Mouse (Mus musculus) adrenal gland (tissue): ENCODE measurements around the gene Cct8.

ENCODE experiments used
- intact Hi-C: fragments of 180-260 bp; cut with DNase I; formaldehyde crosslinking; loops from one replicate; pipeline ENCODE4 v1.15.1; 2025
- long read RNA-seq, 2 experiments: library from polyadenylated mRNA; unstranded; transcript quantifications; one replicate each; pipeline ENCODE4 v2.0.0; 2020; ENCODE audit warnings: borderline replicate concordance in 1 of 2; ENCODE audit not compliant: insufficient replicate concordance in 1 of 2

The Cct8 gene
- long read RNA-seq, experiment 1, transcript Cct8-201 (15 exons, 2,394 nt): major isoform, 240 of 273 reads
- long read RNA-seq, experiment 1, partial matches to known transcripts: 12 of 273 reads
- long read RNA-seq, experiment 1, other reads (novel, unspliced or antisense): 21 of 273 reads
- long read RNA-seq, experiment 2, transcript Cct8-201 (15 exons, 2,394 nt): major isoform, 229 of 282 reads
- long read RNA-seq, experiment 2, partial matches to known transcripts: 32 of 282 reads
- long read RNA-seq, experiment 2, other reads (novel, unspliced or antisense): 21 of 282 reads

DNA sequence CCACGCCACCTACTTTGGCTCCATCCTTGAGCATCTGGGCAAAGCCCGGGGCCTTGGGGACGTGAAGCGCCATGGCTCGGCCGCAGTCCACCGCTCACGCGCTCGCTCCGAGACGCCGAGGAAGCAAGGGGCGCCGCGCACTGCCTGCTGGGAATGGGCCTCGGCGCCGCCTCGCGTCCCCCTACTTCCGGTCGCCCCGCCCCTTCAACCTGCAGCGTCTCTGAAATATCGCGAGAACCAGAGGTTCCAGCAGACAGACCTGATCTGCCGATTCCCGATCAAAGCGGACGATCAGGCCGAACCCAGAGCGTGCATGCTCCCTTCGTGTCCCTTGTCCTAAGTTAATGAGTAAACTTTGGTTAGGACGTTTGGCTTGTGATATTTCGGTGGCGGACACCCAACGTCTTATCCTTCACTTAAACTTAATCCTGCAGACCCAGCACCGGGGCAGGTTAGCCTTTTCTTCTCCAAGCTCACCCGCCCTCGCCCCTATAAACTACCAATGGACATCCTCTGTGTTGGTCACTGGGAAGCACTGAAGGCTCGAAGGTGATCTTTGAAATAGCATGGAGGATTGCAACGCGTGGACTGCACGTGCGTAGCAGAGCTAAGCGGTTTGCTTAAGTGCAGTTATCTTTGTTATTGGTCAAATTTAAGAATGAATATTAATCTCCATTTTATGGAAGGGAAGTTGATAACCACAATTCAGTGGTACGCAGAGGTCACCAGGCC lies at the start of gene Cct8:
Gene Cct8, minus strand, starts transcription at position 158 of the 732 bp plus-strand sequence.
- intact Hi-C loops: no loop called here

- intact Hi-C loops: no loop called here
These were observed 33.1 kb upstream of the Cct8 start for GRCm38 (mm10) chr16:87528755-87529154.

DNA sequence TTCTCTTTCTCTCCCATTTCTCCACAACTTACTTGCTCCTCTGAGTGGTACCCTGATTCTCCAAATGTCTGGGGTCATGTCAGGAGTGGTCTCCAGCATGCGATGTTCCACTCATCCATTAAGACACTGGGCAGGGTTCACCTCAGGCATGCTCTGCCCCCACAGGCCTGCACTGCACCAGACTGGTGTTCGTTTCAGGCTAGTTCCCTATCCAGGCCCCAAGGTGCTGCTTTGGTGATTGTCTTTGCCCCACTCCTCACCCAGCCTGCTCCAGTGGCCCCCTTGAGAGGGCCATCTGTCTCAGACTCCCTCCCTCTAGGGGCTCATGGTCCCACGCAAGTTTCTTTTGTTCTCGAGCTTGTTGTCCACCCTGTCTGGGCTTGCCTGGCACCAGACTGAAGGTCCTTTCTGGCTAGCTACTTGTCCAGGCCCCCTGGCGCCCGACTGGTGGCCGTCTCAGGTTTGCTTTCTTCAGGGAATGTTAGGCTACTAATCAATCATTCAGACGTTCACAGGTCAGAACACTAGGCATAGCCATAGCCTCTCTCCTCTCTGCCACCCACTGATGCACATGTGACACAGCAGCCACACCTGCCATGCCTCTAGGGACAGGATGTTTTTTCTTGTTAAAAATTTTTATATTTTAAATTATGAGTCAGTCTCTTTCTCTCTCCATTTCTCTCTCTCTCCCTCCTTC lies 32.0 kb upstream of the Cct8 start:
- intact Hi-C loops: no loop called here

- intact Hi-C loops: no loop called here
These were observed 28.6 kb upstream of the Cct8 start for GRCm38 (mm10) chr16:87524228-87524627.

- intact Hi-C loops: loop anchor here (5.0 kb wide), 1 partner anchor 40 kb away; the partner anchor contains the start of gene Map3k7cl
These were observed 16.7 kb upstream of the Cct8 start for GRCm38 (mm10) chr16:87512331-87512730.

DNA sequence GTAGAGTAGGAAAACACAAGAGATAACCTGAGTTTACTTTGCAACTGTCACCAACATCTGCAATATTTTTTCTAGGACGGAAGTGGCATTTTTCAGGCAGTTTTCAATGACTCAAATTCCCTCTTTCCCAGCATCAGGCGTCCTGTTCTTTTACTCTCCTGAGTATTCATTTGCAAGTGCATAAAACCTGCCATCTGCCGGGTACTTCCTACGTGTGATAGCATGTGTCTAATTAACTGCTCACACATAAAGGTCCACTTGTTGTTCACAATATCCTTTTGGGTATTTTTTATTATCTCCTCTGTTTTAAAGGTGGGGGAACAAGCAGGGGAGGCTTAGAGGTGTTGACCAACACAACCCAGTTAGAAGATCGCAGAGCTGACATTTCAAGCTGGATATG lies 16.0 kb upstream of the Cct8 start:
- intact Hi-C loops: loop anchor here (5.0 kb wide), 1 partner anchor 41 kb away; the partner anchor contains the start of gene Map3k7cl

DNA sequence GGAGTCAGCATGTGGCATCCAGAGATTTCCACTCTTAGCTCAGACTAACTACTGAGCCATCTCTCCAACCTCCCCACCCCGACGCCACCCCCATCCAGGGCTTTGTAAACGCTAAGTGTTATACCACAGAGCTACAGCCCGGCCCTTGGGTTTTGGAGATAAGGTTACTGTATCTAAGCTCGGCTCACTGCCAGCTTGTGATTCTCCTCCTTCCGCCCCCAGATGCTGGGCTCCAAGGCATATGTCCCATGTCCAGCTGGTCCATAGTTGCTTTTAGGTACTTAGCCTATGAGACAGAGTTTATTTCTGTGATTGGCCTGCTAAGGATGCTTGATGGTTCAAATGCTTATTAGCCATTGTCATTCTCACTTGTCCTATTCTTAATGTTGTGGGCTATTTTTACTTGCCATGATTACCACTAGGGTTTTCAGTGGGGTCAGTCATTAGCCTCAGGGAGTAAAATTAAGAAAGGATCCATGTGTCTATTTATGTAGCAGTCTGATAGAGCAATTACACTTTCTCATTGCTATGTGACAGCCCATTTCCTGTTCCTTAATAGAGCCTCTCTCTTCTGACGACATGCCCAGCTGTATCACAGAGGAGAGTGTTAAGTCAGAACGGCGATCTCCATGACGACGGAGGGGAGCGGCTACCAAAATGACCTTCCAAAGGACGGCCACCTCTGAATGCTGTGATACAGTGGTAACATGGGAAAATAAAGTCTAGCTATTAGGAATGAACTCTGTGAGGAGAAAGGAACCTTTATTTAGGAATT lies 5.8 kb upstream of the Cct8 start:
- intact Hi-C loops: loop anchor here (5.0 kb wide), 1 partner anchor 246 kb away; no protein-coding TSS in a partner anchor

GRCm38 (mm10) chr16:87499556-87499955 lies 3.9 kb upstream of the Cct8 start:
- intact Hi-C loops: no loop called here

DNA sequence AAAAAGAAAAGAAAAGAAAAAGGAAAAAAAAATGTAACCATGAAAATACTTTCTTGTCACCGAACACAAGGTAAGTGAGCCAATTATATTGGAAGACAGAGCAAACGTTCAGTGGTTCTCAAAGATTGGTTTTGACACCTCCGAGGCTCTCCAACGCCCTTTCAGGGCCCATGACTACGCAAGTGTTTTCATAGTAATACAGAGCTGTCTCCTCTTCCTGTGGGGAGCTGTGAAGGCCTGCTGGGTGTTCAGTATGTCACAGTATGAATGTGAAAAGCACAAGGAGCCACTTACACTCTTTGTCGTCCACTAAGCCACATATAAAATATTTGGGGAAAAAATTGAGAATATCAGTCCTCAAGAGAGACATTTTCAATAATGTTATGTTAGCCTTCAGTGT lies 1.5 kb upstream of the Cct8 start:
- intact Hi-C loops: no loop called here

DNA sequence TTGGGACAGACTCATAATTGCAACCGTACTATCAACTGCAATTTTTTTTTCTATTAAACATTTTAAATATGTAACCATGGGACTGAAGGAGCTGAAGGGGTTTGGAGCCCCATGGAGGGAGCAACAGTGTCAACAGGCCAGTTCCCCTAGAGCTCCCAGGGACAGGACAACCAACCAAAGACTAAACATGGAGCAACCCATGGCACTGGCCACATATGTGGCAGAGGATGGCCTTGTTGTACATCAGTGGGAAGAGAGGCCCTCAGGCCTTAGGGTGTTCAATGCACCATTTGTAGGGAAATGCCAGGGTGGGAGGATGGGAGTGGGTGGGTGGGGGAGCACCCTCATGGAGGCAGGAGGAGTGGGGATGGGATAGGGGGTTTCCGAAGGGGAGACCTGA lies 1.1 kb upstream of the Cct8 start:
- intact Hi-C loops: no loop called here

DNA sequence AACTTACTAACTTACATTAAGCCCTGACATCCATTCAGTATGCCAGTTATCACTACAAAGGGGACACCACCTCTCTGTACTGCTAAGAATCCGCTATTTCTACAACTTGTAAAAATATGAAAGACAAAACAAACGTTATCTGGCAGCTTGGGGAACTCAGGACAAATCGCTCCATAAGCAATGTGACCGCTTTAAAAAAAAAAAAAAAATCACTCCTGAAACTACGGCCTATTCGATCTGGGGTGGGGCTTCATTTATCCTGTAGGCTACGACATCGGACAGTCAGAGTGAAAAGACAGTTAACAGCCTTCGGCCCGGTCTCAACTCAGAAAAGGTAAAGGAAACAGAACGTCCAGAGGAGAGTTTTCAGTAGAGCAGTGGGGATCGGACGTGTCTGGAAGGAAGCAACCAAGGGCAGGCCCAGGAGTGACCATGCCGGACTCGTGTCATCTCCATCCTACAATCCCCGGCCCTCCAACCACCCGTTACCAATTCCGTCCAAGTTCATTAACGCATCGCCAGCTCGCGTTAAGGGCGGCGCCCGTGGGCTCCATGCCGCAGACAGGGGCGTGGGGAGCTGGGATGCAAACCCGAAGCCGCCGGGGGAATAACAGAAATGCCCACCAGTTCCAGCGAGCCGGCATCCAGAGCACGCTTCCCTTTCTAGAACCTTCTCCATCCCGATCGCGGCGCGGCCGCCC lies 568 bp downstream of the Cct8 start:
- intact Hi-C loops: loop anchor here (5.0 kb wide), 1 partner anchor 38 kb away; no protein-coding TSS in a partner anchor

GRCm38 (mm10) chr16:87492191-87492792 lies 3.4 kb downstream of the Cct8 start:
- intact Hi-C loops: loop anchor here (5.0 kb wide), 1 partner anchor 35 kb away; no protein-coding TSS in a partner anchor

- intact Hi-C loops: loop anchor here (5.0 to 10.0 kb wide), 2 partner anchors 66 to 84 kb away; no protein-coding TSS in a partner anchor
These were observed 7.1 kb downstream of the Cct8 start for GRCm38 (mm10) chr16:87488605-87489004.

DNA sequence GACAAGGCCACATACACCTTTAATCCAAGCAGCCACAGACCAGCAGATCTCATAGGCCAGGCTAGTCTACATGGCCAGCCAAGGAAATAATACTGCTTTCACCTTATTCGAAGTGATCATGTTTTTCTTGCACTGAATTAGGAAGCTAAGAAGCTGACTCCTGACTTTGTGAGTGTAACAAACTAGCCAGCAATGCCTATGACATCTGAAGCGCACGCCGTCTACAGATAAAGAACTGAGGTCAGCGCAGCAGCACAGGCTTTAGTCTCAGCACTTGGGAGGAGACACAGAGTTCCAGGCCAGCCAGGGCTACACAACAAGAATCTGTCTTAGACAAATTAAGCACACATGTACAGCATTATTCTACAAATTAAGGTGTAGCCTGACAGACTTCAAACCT lies 8.9 kb downstream of the Cct8 start:
- intact Hi-C loops: loop anchor here (5.0 to 10.0 kb wide), 2 partner anchors 64 to 82 kb away; no protein-coding TSS in a partner anchor

- intact Hi-C loops: loop anchor here (10.0 kb wide), 1 partner anchor 80 kb away; no protein-coding TSS in a partner anchor
These were observed 11.3 kb downstream of the Cct8 start for GRCm38 (mm10) chr16:87484367-87484766.

DNA sequence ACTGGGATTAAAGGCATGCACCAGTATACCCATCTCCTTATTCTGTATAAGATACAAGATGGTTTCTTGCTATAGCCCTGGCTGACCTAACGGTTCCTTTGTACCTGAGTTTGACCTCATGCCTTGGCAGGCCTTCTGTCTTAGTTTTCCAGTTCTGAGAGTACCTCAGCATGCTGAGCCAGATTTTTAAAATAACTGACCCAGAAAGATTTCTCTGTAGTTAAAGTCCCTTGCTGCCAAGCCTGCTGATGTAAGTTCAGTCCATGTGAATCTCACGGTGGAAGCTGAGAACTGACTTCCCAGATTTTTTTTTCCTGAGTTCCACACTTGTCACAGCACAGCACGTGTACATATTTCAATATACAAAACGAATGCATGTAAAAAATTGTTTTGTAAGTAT lies 25.1 kb downstream of the Cct8 start:
- intact Hi-C loops: no loop called here

DNA sequence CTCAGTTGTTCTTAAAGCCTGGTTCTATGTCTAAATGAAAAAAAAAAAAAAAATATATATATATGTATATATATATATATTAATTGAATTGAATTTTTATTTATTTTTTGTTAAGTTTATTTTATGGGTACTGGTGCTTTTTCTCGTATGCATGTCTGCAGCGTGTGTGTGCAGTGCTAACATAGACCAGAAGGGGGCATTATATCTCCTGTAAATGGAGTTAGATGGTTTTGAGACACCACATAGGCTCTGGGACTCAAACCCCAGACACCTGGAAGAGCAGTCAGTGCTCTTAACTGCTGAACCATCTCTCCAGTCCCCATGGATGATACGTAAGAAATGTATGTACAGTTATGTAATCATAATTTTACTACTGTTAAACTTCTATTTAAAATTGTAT lies 36.9 kb downstream of the Cct8 start:
- intact Hi-C loops: loop anchor here (5.0 kb wide), 1 partner anchor 34 kb away; no protein-coding TSS in a partner anchor

GRCm38 (mm10) chr16:87455180-87455611 lies 40.5 kb downstream of the Cct8 start:
- intact Hi-C loops: loop anchor here (2.0 to 5.0 kb wide), 2 partner anchors 14 to 37 kb away; partner anchors contain the start of gene Rwdd2b

GRCm38 (mm10) chr16:87454419-87455179 lies 41.1 kb downstream of the Cct8 start, which contains the start of gene Usp16:
Usp16 (plus strand) TSS chr16:87454703.
- intact Hi-C loops: loop anchor here (2.0 to 5.0 kb wide), 2 partner anchors 14 to 38 kb away; partner anchors contain the start of gene Rwdd2b
